Mouse (Mus musculus): ENCODE data around the gene Sppl3.
"Not testable (repeated sequence)": the region's sequence is repeated elsewhere in the genome, so short reads cannot be mapped to it uniquely, and the experiment has no call there.

The Sppl3 gene

GRCm38 (mm10) chr5:115043626-115044025, 32.7 kb downstream of the Sppl3 start:
- DNase-seq, result no peak

- DNase-seq, result no peak
Measured at GRCm38 (mm10) chr5:115045146-115045677, 34.3 kb downstream of the Sppl3 start.

GRCm38 (mm10) chr5:115049692-115050091, 38.8 kb downstream of the Sppl3 start:
- no peak for DNase-seq

GRCm38 (mm10) chr5:115050776-115051175, 39.8 kb downstream of the Sppl3 start:
- no peak for DNase-seq

GRCm38 (mm10) chr5:115052546-115052945, 41.6 kb downstream of the Sppl3 start:
- DNase-seq, result no peak

GRCm38 (mm10) chr5:115053791-115054396, 43.0 kb downstream of the Sppl3 start:
- no peak for DNase-seq

- DNase-seq, result no peak
Measured at GRCm38 (mm10) chr5:115055418-115055817, 44.5 kb downstream of the Sppl3 start.

- no peak for DNase-seq
Measured at GRCm38 (mm10) chr5:115057153-115057552, 46.2 kb downstream of the Sppl3 start.

- no peak for DNase-seq
Measured at GRCm38 (mm10) chr5:115058584-115059297, 47.8 kb downstream of the Sppl3 start.

- no peak for DNase-seq
Measured at GRCm38 (mm10) chr5:115060067-115060695, 49.2 kb downstream of the Sppl3 start.

- no peak for DNase-seq
Measured at GRCm38 (mm10) chr5:115060977-115061376, 50.0 kb downstream of the Sppl3 start.

- DNase-seq, result no peak
Measured at GRCm38 (mm10) chr5:115062566-115062965, 51.6 kb downstream of the Sppl3 start.

- DNase-seq, result no peak
Measured at GRCm38 (mm10) chr5:115063391-115063790, 52.5 kb downstream of the Sppl3 start.

GRCm38 (mm10) chr5:115066245-115066644, 55.3 kb downstream of the Sppl3 start:
- no peak for DNase-seq

- no peak for DNase-seq
Measured at GRCm38 (mm10) chr5:115068671-115069421, 57.9 kb downstream of the Sppl3 start.

GRCm38 (mm10) chr5:115069611-115070010, 58.7 kb downstream of the Sppl3 start:
- no peak for DNase-seq

- no peak for DNase-seq
Measured at GRCm38 (mm10) chr5:115070457-115070856, 59.5 kb downstream of the Sppl3 start.

GRCm38 (mm10) chr5:115071096-115071901, 60.4 kb downstream of the Sppl3 start:
- peak in 1 of 2 experiments; percentile 42 for DNase-seq

GRCm38 (mm10) chr5:115072143-115072542, 61.2 kb downstream of the Sppl3 start:
- no peak for DNase-seq

GRCm38 (mm10) chr5:115073306-115073705, 62.4 kb downstream of the Sppl3 start:
- not testable (repeated sequence) for DNase-seq

- DNase-seq, result no peak
Measured at GRCm38 (mm10) chr5:115074749-115075148, 63.8 kb downstream of the Sppl3 start.

Data from thymus, adult 18-20 months (tissue).